Mouse (Mus musculus) hindbrain, embryonic 12.5 days (tissue): Measurements from ENCODE around the gene Itgal. TPM values are rescaled to one million over a fixed set of nuclear protein-coding genes. Genes with fewer than 3 reads are reported as not detected.
"Not testable (repeated sequence)": the region's sequence is repeated elsewhere in the genome, so short reads cannot be mapped to it uniquely, and the experiment has no call there.

ENCODE experiments used
- ATAC-seq: fragments of 200-750 bp; cut with Nextera tagmentation; 2 replicates; pipeline ENCODE4 v1.8.0; 2017; ENCODE audit warnings: moderate TSS enrichment; ENCODE audit not compliant: low FRiP score
- H3K27ac ChIP-seq: fragments of 300-500 bp; sonication (generic); 2 replicates; pipeline ENCODE4 v1.5.1; 2016; ENCODE audit warnings: mild to moderate bottlenecking
- H3K27me3 ChIP-seq: fragments of 300-500 bp; sonication (generic); 2 replicates; pipeline ENCODE4 v1.6.1; 2016; ENCODE audit warnings: mild to moderate bottlenecking
- H3K36me3 ChIP-seq: fragments of 300-500 bp; sonication (generic); 2 replicates; pipeline ENCODE4 v1.6.1; 2016; ENCODE audit warnings: mild to moderate bottlenecking
- H3K4me1 ChIP-seq: fragments of 300-500 bp; sonication (generic); 2 replicates; pipeline ENCODE4 v1.6.1; 2016
- H3K4me2 ChIP-seq: fragments of 300-500 bp; sonication (generic); replicated peaks from 2 replicates; pipeline ENCODE4 v1.6.1; 2016; ENCODE audit warnings: mild to moderate bottlenecking
- H3K4me3 ChIP-seq: fragments of 300-500 bp; sonication (generic); 2 replicates; pipeline ENCODE4 v1.5.1; 2016; ENCODE audit warnings: mild to moderate bottlenecking
- H3K9ac ChIP-seq: fragments of 300-500 bp; sonication (generic); 2 replicates; pipeline ENCODE4 v1.6.1; 2016; ENCODE audit warnings: mild to moderate bottlenecking, moderate library complexity
- H3K9me3 ChIP-seq: fragments of 300-500 bp; sonication (generic); replicated peaks from 2 replicates; pipeline ENCODE4 v1.6.1; 2016; ENCODE audit warnings: mild to moderate bottlenecking
- WGBS: fragments of 180-500 bp; shearing (Covaris S2); methylation state at CpG from one replicate; pipeline ENCODE4 v1.1.7; 2016; 5-methylcytosine and 5-hydroxymethylcytosine counted together
- polyA plus RNA-seq: library from polyadenylated mRNA; unstranded; fragments of >200 nt; fragmentation: Nextera tagmentation; extraction: Ambion mirVana; gene quantifications from 2 replicates; pipeline ENCODE4 v1.2.1, GENCODE M21; 2016

Itgal gene
- polyA plus RNA-seq = 0.46 and 0.52 TPM in 2 replicates

GRCm38 (mm10) chr7:127296098-127296497 lies at the start of gene Itgal:
Gene Itgal, plus strand, starts transcription at chr7:127296260.
- 85% methylated on average over 11 of the region's 11 CpGs for WGBS

DNA sequence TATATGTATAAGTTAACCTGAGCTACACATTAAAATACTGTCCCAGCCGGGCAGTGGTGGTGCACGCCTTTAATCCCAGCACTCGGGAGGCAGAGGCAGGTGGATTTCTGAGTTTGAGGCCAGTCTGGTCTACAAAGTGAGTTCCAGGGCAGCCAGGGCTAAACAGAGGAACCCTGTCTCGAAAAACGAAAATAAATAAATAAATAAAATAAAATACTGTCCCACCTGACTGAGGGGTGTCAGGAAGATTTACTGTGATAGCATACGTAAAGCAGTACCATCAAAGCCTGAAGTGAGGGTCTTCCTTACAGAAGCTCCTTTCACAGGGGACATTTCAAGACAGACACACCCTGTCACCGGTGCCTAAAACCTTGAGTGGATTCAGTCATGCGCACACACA lies 45.5 kb upstream of the Itgal start:
- H3K4me1 ChIP-seq = peaks cover 24% of the 10 kb centered on the region
- ATAC-seq, H3K4me3 ChIP-seq, H3K9ac ChIP-seq, H3K4me2 ChIP-seq, H3K27me3 ChIP-seq, H3K27ac ChIP-seq, H3K9me3 ChIP-seq: not testable (repeated sequence)
- WGBS = 92% methylated on average over 8 of the region's 8 CpGs
- H3K36me3 ChIP-seq = peaks cover 19% of the 10 kb centered on the region; the same call in 1 of the 2 replicates

More at GRCm38 (mm10) chr7:127296098-127296497, at the start of gene Itgal:
- Histone ChIP-seq H3K4me2 (no peak within 1 kb of the TSS), H3K27ac (no peak within 1 kb of the TSS), H3K36me3 (no peaks in the 10 kb centered on the region), H3K4me1 (no peaks in the 10 kb centered on the region), H3K9ac (no peak within 1 kb of the TSS), H3K9me3 (no peaks in the 10 kb centered on the region), H3K4me3 (no peak within 1 kb of the TSS), H3K27me3 (no peaks in the 10 kb centered on the region)
- ATAC-seq = no peak

DNA sequence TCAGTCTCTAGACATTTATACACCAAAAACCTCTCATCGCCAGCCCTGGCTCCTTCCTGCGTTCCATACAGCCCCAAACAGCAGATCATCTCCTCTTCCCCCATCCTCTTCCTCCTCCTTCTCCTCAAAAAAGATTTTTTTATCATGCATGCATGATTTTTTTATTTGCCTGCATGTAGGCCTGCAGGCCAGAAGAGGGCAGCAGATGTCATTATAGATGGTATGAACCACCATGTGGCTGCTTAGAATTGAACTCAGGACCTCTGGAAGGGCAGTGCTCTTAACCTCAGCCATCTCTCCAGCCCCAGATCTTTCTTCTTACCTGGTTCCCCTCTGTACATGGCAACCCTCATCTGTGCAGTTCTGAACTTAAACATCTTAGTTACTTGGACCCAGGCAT lies 43.6 kb upstream of the Itgal start:
- H3K36me3 ChIP-seq = peaks cover 22% of the 10 kb centered on the region
- no peak overlapping the region for H3K4me2 ChIP-seq
- no peaks in the 10 kb centered on the region for H3K27me3 ChIP-seq
- H3K9me3 ChIP-seq = no peaks in the 10 kb centered on the region
- no peak overlapping the region for H3K9ac ChIP-seq
- peaks cover 12% of the 10 kb centered on the region for H3K4me1 ChIP-seq
- WGBS = 83% methylated on average over 2 of the region's 2 CpGs
- no peak overlapping the region for H3K27ac ChIP-seq
- no peak overlapping the region for H3K4me3 ChIP-seq
- ATAC-seq = no peak

- peaks cover 12% of the 10 kb centered on the region for H3K4me1 ChIP-seq
- peaks cover 22% of the 10 kb centered on the region for H3K36me3 ChIP-seq
- peak overlapping the region; percentile 88 for H3K4me2 ChIP-seq
- peak overlapping the region; percentile 60 for H3K4me3 ChIP-seq
- peak overlapping the region; percentile 87 for H3K27ac ChIP-seq
- ATAC-seq = no peak; the same call in 1 of the 2 replicates
- no peaks in the 10 kb centered on the region for H3K9me3 ChIP-seq
- H3K9ac ChIP-seq = peak overlapping the region; percentile 78
- no peaks in the 10 kb centered on the region for H3K27me3 ChIP-seq
- WGBS = 86% methylated on average over 6 of the region's 6 CpGs
These were observed 42.7 kb upstream of the Itgal start for GRCm38 (mm10) chr7:127253341-127253740.

DNA sequence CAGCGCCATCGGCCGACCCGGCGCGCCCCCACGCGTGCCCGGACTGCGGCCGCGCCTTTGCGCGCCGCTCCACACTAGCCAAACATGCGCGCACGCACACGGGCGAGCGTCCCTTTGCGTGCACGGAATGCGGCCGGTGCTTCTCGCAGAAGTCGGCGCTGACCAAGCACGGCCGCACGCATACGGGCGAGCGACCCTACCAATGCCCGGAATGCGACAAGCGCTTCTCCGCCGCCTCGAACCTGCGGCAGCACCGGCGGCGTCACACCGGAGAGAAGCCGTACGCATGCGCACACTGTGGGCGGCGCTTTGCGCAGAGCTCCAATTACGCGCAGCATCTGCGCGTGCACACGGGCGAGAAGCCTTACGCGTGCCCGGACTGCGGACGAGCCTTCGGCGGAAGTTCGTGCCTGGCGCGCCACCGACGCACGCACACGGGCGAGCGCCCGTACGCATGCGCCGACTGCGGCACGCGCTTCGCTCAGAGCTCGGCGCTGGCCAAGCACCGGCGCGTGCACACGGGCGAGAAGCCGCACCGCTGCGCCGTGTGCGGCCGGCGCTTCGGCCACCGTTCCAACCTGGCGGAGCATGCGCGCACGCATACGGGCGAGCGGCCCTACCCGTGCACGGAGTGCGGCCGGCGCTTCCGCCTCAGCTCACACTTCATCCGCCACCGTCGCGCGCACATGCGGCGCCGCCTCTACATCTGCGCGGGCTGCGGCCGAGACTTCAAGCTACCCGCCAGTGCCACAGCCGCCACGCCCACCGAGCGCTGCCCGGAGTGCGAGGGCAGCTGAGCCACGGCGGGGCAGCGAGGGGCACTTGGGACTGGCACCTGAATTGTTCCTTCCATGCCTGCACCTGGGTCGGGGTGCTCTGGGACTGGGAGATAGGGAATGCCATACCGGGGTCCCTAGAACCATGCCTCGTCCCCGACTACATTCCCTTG lies 42.0 kb upstream of the Itgal start:
- H3K9me3 ChIP-seq = no peaks in the 10 kb centered on the region
- peaks cover 22% of the 10 kb centered on the region for H3K36me3 ChIP-seq
- 1% methylated on average over 135 of the region's 136 CpGs for WGBS

GRCm38 (mm10) chr7:127255008-127255407 lies 41.1 kb upstream of the Itgal start:
- no peak for ATAC-seq
- peak overlapping the region; percentile 60 for H3K4me3 ChIP-seq
- H3K9me3 ChIP-seq = no peaks in the 10 kb centered on the region
- peaks cover 23% of the 10 kb centered on the region for H3K4me1 ChIP-seq
- peaks cover 13% of the 10 kb centered on the region for H3K36me3 ChIP-seq
- WGBS = 39% methylated on average over 4 of the region's 4 CpGs
- peak overlapping the region; percentile 87; the same call in 1 of the 2 replicates for H3K27ac ChIP-seq
- peak overlapping the region; percentile 88 for H3K4me2 ChIP-seq
- no peaks in the 10 kb centered on the region for H3K27me3 ChIP-seq
- peak overlapping the region; percentile 78 for H3K9ac ChIP-seq

More for the DNA sequence above, 42.0 kb upstream of the Itgal start:
- Histone ChIP-seq H3K27me3 (no peaks in the 10 kb centered on the region), H3K9ac (peak overlapping the region; percentile 78), H3K27ac (peak overlapping the region; percentile 87), H3K4me3 (peak overlapping the region; percentile 60), H3K4me2 (peak overlapping the region; percentile 88), H3K4me1 (peaks cover 14% of the 10 kb centered on the region)
- peak; percentile 95 for ATAC-seq

DNA sequence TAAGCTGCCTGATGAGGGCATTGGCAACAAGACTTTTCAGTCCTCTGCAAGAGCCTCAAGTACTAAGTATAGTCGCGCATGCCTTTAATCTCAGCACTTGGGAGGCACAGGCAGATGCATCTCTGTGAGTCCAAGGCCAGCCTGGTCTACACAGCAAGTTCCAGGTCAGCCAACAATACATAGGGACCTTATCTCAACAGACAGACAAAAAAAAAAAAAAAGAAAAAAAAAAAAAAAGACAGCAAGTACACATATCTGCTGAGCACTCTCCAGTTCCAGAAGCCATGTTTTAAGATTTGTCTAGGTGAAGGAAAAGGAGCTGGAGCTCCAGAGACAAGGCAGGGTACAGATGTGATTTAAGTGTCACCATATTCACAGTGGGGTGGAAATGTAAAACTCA lies 40.1 kb upstream of the Itgal start:
- H3K9ac ChIP-seq = no peak overlapping the region
- no peak overlapping the region for H3K4me2 ChIP-seq
- no peak overlapping the region for H3K27ac ChIP-seq
- H3K36me3 ChIP-seq = peaks cover 13% of the 10 kb centered on the region
- ATAC-seq = no peak
- H3K27me3 ChIP-seq = no peaks in the 10 kb centered on the region
- H3K9me3 ChIP-seq = no peaks in the 10 kb centered on the region
- H3K4me3 ChIP-seq = no peak overlapping the region
- peaks cover 25% of the 10 kb centered on the region for H3K4me1 ChIP-seq
- WGBS = 95% methylated on average over 2 of the region's 2 CpGs

GRCm38 (mm10) chr7:127256518-127256917 lies 39.5 kb upstream of the Itgal start:
- no peak for ATAC-seq
- Histone ChIP-seq H3K9ac (no peak overlapping the region), H3K9me3 (no peaks in the 10 kb centered on the region), H3K36me3 (peaks cover 13% of the 10 kb centered on the region), H3K27me3 (no peaks in the 10 kb centered on the region), H3K4me3 (no peak overlapping the region), H3K27ac (no peak overlapping the region), H3K4me2 (no peak overlapping the region), H3K4me1 (peaks cover 29% of the 10 kb centered on the region)
- WGBS = 91% methylated on average over 5 of the region's 5 CpGs

DNA sequence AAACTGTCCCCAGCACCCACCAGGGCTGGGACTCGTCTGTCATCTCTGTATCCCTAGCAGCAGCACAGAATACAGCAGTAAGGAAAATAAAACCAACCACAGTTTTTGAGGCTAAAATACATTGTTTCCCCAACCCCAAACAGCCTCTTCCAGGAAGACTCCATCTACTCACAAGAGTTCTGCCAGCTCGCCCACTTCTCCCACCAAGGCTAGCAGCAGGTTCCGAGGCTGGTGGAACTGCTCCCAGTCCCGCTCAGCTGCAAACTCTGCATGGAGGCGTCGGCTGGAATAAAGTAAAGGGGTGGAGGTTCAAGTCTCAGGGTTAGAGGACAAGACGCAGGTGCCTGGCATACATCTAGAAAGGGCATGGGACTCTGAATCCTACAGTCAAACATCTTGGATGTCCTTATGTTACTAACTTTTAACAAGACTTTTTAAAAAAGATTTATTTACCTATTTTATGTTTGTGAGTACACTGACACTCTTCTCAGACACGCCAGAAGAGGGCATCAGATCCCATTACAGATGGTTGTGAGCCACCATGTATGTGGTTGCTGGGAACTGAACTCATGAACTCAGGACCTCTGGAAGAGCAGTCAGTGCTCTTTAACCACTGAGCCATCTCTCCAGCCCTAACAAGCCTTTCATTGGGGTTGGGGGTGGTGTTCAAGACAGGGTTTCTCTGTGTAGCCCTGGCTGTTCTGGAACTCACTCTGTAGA lies 36.7 kb upstream of the Itgal start:
- Histone ChIP-seq H3K9me3 (no peaks in the 10 kb centered on the region), H3K27ac (no peak overlapping the region), H3K9ac (peak overlapping the region; percentile 66), H3K4me2 (peak overlapping the region; percentile 81), H3K27me3 (no peaks in the 10 kb centered on the region), H3K4me1 (peaks cover 26% of the 10 kb centered on the region), H3K4me3 (peak overlapping the region; percentile 68), H3K36me3 (peaks cover 13% of the 10 kb centered on the region)
- no peak for ATAC-seq
- WGBS = 78% methylated on average over 8 of the region's 8 CpGs

- H3K27ac ChIP-seq = 0 out of 2 replicates have a peak within 1 kb of the TSS, but pooled peaks have one; percentile 40
These were observed 35.5 kb upstream of the Itgal start, which contains the start of gene Dctpp1 for GRCm38 (mm10) chr7:127260309-127261111. Gene Dctpp1, minus strand, starts transcription at chr7:127260709.

DNA sequence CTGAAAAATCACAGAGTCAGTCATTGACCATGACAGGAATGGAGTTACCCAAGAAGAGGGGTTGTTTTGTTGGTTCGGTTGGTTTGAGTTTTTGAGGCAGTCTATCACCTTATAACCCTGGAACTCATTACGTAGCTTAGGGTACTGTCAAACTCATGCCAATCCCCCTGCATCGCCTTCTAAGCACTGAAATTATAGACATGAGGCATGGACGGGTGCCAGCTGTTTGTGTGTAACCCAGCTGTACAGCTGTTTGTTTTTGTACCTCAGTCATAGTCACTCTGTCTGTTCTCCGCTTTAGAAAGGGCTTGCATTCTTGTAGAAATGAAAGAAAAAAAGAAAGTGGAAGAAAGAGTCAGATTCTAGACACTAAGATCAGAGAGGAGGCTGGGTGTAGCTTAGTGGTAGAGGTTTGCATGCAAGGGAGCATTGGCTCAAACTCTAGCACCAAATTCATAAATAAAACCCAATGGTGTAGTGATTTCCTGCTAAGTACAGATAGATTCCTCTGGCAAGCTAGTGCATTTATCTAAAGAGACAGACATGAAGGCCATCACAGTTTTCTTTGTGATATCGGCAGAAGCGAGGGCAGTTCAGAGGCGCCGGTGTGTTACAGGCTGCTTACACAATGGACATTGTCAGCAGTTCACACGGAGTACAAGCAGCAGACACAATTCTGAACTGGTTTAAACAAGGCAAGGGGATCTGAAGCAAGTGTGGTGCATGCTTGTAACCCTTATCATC lies 33.7 kb upstream of the Itgal start:
- ATAC-seq = no peak

More at GRCm38 (mm10) chr7:127260309-127261111, 35.5 kb upstream of the Itgal start, which contains the start of gene Dctpp1:
- under 1% methylated on average over 50 of the region's 50 CpGs for WGBS
- Histone ChIP-seq H3K9me3 (no peaks in the 10 kb centered on the region), H3K36me3 (peaks cover 13% of the 10 kb centered on the region), H3K4me1 (peaks cover 17% of the 10 kb centered on the region), H3K4me3 (peak within 1 kb of the TSS; percentile 68), H3K27me3 (no peaks in the 10 kb centered on the region), H3K9ac (peak within 1 kb of the TSS; percentile 66), H3K4me2 (peak within 1 kb of the TSS; percentile 81)
- ATAC-seq = peak; percentile 99

More for the DNA sequence above, 33.7 kb upstream of the Itgal start:
- 82% methylated on average over 10 of the region's 10 CpGs for WGBS
- no peak overlapping the region for H3K27ac ChIP-seq
- peaks cover 17% of the 10 kb centered on the region for H3K4me1 ChIP-seq
- no peaks in the 10 kb centered on the region; the same call in 1 of the 2 replicates for H3K36me3 ChIP-seq
- H3K9ac ChIP-seq = no peak overlapping the region
- H3K4me2 ChIP-seq = no peak overlapping the region
- no peak overlapping the region for H3K4me3 ChIP-seq
- no peaks in the 10 kb centered on the region for H3K27me3 ChIP-seq
- H3K9me3 ChIP-seq = no peaks in the 10 kb centered on the region
